In genomic region chr19:26014620-26015180, GRCm38 (mm10) we compare ENCODE assay signal across 8 mouse cellular contexts.
DNase-seq lines count a peak whose midpoint lies in the region; ATAC-seq and TF ChIP-seq lines count a peak whose summit lies in the region.
"Had no signal": no experiment of that assay in that cellular context is flagged by ENCODE, and none has a peak within 500 bp of the region (broad histone marks: within the 10 kb centered on the region; RNA-seq: fewer than 3 reads in every experiment).

No protein-coding gene starts in this region.

- no peak overlapping the region for H3K27ac ChIP-seq in liver, embryonic 11.5 days (ENCODE audit: low read depth, low read length)
- peak overlapping the region; percentile 56 for H3K27ac ChIP-seq in forebrain, embryonic 16.5 days (ENCODE audit: low read length)
- no peak overlapping the region for H3K27ac ChIP-seq in hindbrain, postnatal 0 days
- peak overlapping the region; percentile 43; the same call in 1 of the 2 replicates for H3K27ac ChIP-seq in neural tube, embryonic 13.5 days (replicated peaks)
- no peak overlapping the region for H3K27ac ChIP-seq in heart, adult 2 months

- H3K79me2 ChIP-seq in heart, adult 2 months (replicated peaks; ENCODE audit: control insufficient read depth, insufficient read depth, low read length), result no peaks in the 10 kb centered on the region

- intact Hi-C loops in heart, adult 2 months (cut with DNase I), result no loop called here

- no peaks in the 10 kb centered on the region for H3K9me3 ChIP-seq in liver, embryonic 11.5 days (ENCODE audit: control insufficient read depth, low read length)
- H3K9me3 ChIP-seq in forebrain, embryonic 16.5 days (ENCODE audit: control insufficient read depth, low read length), result no peaks in the 10 kb centered on the region
- H3K9me3 ChIP-seq in hindbrain, postnatal 0 days (ENCODE audit: low read length), result no peaks in the 10 kb centered on the region
- H3K9me3 ChIP-seq in neural tube, embryonic 13.5 days, result no peaks in the 10 kb centered on the region

- H3K27me3 ChIP-seq in liver, embryonic 11.5 days (replicated peaks; ENCODE audit: control insufficient read depth, insufficient read depth, low read length), result no peaks in the 10 kb centered on the region
- H3K27me3 ChIP-seq in forebrain, embryonic 16.5 days (replicated peaks; ENCODE audit: control insufficient read depth, insufficient read depth, low read length), result no peaks in the 10 kb centered on the region
- H3K27me3 ChIP-seq in hindbrain, postnatal 0 days (ENCODE audit: insufficient read depth, low read length), result no peaks in the 10 kb centered on the region
- H3K27me3 ChIP-seq in neural tube, embryonic 13.5 days, result no peaks in the 10 kb centered on the region
- no peaks in the 10 kb centered on the region for H3K27me3 ChIP-seq in heart, adult 2 months (ENCODE audit: control insufficient read depth, insufficient read depth, low read length)

- WGBS in liver, embryonic 11.5 days, result 55% methylated on average over 8 of the region's 8 CpGs
- 20% methylated on average over 8 of the region's 8 CpGs for WGBS in forebrain, embryonic 16.5 days
- 30% methylated on average over 8 of the region's 8 CpGs for WGBS in hindbrain, postnatal 0 days
- 27% methylated on average over 8 of the region's 8 CpGs for WGBS in neural tube, embryonic 13.5 days
- 39% methylated on average over 8 of the region's 8 CpGs for WGBS in heart, adult 2 months

- no peak for TF ChIP-seq POLR2A in heart, adult 2 months (IDR thresholded peaks at IDR 0.05; ENCODE audit: insufficient read depth, low read depth, low read length)

- no peak for ATAC-seq in liver, embryonic 11.5 days (replicated peaks; ENCODE audit: low FRiP score)
- peak; percentile 89 for ATAC-seq in forebrain, embryonic 16.5 days
- ATAC-seq in hindbrain, postnatal 0 days, result 0 out of 2 replicates have a peak, but pooled peaks have one; percentile 45
- ATAC-seq in neural tube, embryonic 13.5 days (ENCODE audit: low read depth), result no peak; the same call in 1 of the 2 replicates
- no peak for ATAC-seq in megakaryocyte-erythroid progenitor cell, adult 5-6 weeks (replicated peaks; ENCODE audit: low FRiP score, low TSS enrichment, poor library complexity, severe bottlenecking)

- H3K9ac ChIP-seq in liver, embryonic 11.5 days (ENCODE audit: low read depth, low read length), result no peak overlapping the region
- no peak overlapping the region for H3K9ac ChIP-seq in forebrain, embryonic 16.5 days (replicated peaks; ENCODE audit: low read depth, low read length)
- H3K9ac ChIP-seq in hindbrain, postnatal 0 days (replicated peaks; ENCODE audit: low read length), result no peak overlapping the region
- peak overlapping the region; percentile 38; the same call in 1 of the 2 replicates for H3K9ac ChIP-seq in neural tube, embryonic 13.5 days
- H3K9ac ChIP-seq in heart, adult 2 months (ENCODE audit: low read depth, low read length), result no peak overlapping the region

- no peak overlapping the region for H3K4me3 ChIP-seq in liver, embryonic 11.5 days (ENCODE audit: low read depth, low read length)
- H3K4me3 ChIP-seq in forebrain, embryonic 16.5 days (replicated peaks; ENCODE audit: low read length), result no peak overlapping the region
- H3K4me3 ChIP-seq in hindbrain, postnatal 0 days (ENCODE audit: low read length), result no peak overlapping the region
- H3K4me3 ChIP-seq in neural tube, embryonic 13.5 days, result no peak overlapping the region
- no peak overlapping the region for H3K4me3 ChIP-seq in heart, adult 2 months
- H3K4me3 ChIP-seq: erythroblast, embryonic 14.5 days had no signal

- peak; percentile 13 for DNase-seq in liver
- DNase-seq in liver, embryonic 11.5 days (ENCODE audit: low spot score), result no peak
- DNase-seq in hindbrain, postnatal 0 days (ENCODE audit: low spot score), result peak; percentile 50
- DNase-seq in heart, adult 2 months, result no peak

- H3K4me1 ChIP-seq in liver, embryonic 11.5 days (replicated peaks; ENCODE audit: control insufficient read depth, insufficient read depth, low read length), result no peaks in the 10 kb centered on the region
- H3K4me1 ChIP-seq in forebrain, embryonic 16.5 days (replicated peaks; ENCODE audit: control insufficient read depth, insufficient read depth, low read length), result peaks cover 8% of the 10 kb centered on the region; the same call in 1 of the 2 replicates
- H3K4me1 ChIP-seq in hindbrain, postnatal 0 days (ENCODE audit: insufficient read depth, low read length), result peaks cover 4% of the 10 kb centered on the region; the same call in 1 of the 2 replicates
- H3K4me1 ChIP-seq in neural tube, embryonic 13.5 days (replicated peaks), result peaks cover 13% of the 10 kb centered on the region
- H3K4me1 ChIP-seq in heart, adult 2 months (ENCODE audit: control insufficient read depth, insufficient read depth, low read length), result no peaks in the 10 kb centered on the region

- H3K4me2 ChIP-seq in liver, embryonic 11.5 days, result no peak overlapping the region
- H3K4me2 ChIP-seq in forebrain, embryonic 16.5 days (ENCODE audit: low read length), result no peak overlapping the region
- no peak overlapping the region for H3K4me2 ChIP-seq in hindbrain, postnatal 0 days (ENCODE audit: low read depth, low read length)
- H3K4me2 ChIP-seq in neural tube, embryonic 13.5 days, result 0 out of 2 replicates have a peak overlapping the region, but pooled peaks have one; percentile 4

- TF ChIP-seq CTCF in hindbrain, postnatal 0 days (IDR thresholded peaks at IDR 0.05; ENCODE audit: low read depth), result no peak
- no peak for TF ChIP-seq CTCF in heart, adult 2 months (IDR thresholded peaks at IDR 0.05)

- no peak for TF ChIP-seq EP300 in heart, adult 2 months (IDR thresholded peaks at IDR 0.05; ENCODE audit: insufficient read depth, low read depth, low read length)

- no peaks in the 10 kb centered on the region for H3K36me3 ChIP-seq in liver, embryonic 11.5 days (ENCODE audit: control insufficient read depth, insufficient read depth, low read length)
- H3K36me3 ChIP-seq in forebrain, embryonic 16.5 days (ENCODE audit: control insufficient read depth, insufficient read depth), result no peaks in the 10 kb centered on the region
- no peaks in the 10 kb centered on the region for H3K36me3 ChIP-seq in hindbrain, postnatal 0 days (ENCODE audit: insufficient read depth, low read length)
- H3K36me3 ChIP-seq in neural tube, embryonic 13.5 days, result no peaks in the 10 kb centered on the region
- H3K36me3 ChIP-seq in heart, adult 2 months (ENCODE audit: control insufficient read depth, insufficient read depth, low read length), result no peaks in the 10 kb centered on the region

Comparison
In these comparisons a context has a peak if more than half of its experiments do, and no peak if none do; other contexts are left out.
1. DNase-seq: peak in liver (single experiment) and hindbrain, postnatal 0 days (single experiment); none in liver, embryonic 11.5 days (single experiment) and heart, adult 2 months (0 of 2).
2. ATAC-seq: peak in forebrain, embryonic 16.5 days (single experiment) and hindbrain, postnatal 0 days (single experiment); none in liver, embryonic 11.5 days (single experiment), neural tube, embryonic 13.5 days (single experiment) and megakaryocyte-erythroid progenitor cell, adult 5-6 weeks (single experiment).
3. H3K27ac ChIP-seq: peak in forebrain, embryonic 16.5 days (single experiment) and neural tube, embryonic 13.5 days (single experiment); none in liver, embryonic 11.5 days (single experiment), hindbrain, postnatal 0 days (single experiment) and heart, adult 2 months (single experiment).